Mouse (Mus musculus): ENCODE measurements around the gene Zdhhc25.

DNA sequence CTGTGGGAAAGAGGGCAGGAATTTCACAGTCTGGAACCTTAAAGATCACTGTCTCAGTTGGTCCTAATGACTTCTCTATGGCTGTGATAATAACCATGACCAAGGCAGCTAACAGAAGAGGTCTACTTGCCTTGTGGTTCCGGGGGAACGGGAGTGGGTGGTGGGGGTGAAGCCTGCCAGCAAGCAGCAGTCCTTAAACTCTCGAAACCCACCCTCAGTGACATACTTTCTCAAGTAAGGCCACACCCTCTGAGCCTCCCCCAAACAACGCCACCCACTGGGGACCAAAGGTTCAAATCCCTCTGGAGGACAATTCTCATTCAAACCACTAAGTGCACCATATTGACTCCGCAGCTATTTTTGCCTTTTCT lies 5.3 kb downstream of the Zdhhc25 start:
- TF ChIP-seq CTCF (conservative IDR thresholded peaks at IDR 0.05; ENCODE audit: low read length) = no peak
- TF ChIP-seq POU5F1 (IDR thresholded peaks at IDR 0.05; ENCODE audit: borderline replicate concordance, low read length) = no peak
- no peak for TF ChIP-seq NANOG (IDR thresholded peaks at IDR 0.05; ENCODE audit: borderline replicate concordance, low read length)

All from E14TG2a.4 (cell line).